Mouse (Mus musculus) stomach, embryonic 15.5 days (tissue): ENCODE measurements around the gene Atf7ip. TPM values are rescaled to one million over a fixed set of nuclear protein-coding genes. Genes with fewer than 3 reads are reported as not detected.

Experiments
- ATAC-seq: fragments of 200-750 bp; cut with Nextera tagmentation; 2 replicates; pipeline ENCODE4 v1.8.0; 2017; ENCODE audit warnings: low read depth, moderate number of reproducible peaks, moderate TSS enrichment; ENCODE audit not compliant: insufficient read depth, low FRiP score
- H3K27ac ChIP-seq: fragments of 300-500 bp; sonication (generic); 2 replicates; pipeline ENCODE4 v1.5.1; 2015; ENCODE audit warnings: mild to moderate bottlenecking, inconsistent platforms
- H3K27me3 ChIP-seq: fragments of 300-500 bp; sonication (generic); replicated peaks from 2 replicates; pipeline ENCODE4 v1.6.1; 2015; ENCODE audit warnings: inconsistent platforms
- H3K36me3 ChIP-seq: fragments of 300-500 bp; sonication (generic); 2 replicates; pipeline ENCODE4 v1.6.1; 2015; ENCODE audit warnings: inconsistent platforms
- H3K4me1 ChIP-seq: fragments of 300-500 bp; sonication (generic); 2 replicates; pipeline ENCODE4 v1.6.1; 2015; ENCODE audit warnings: inconsistent platforms
- H3K4me2 ChIP-seq: fragments of 300-500 bp; sonication (generic); 2 replicates; pipeline ENCODE4 v1.6.1; 2015; ENCODE audit warnings: mild to moderate bottlenecking, inconsistent platforms
- H3K4me3 ChIP-seq: fragments of 300-500 bp; sonication (generic); replicated peaks from 2 replicates; pipeline ENCODE4 v1.5.1; 2015; ENCODE audit warnings: inconsistent platforms
- H3K9ac ChIP-seq: fragments of 300-500 bp; sonication (generic); 2 replicates; pipeline ENCODE4 v1.6.1; 2015; ENCODE audit warnings: inconsistent platforms
- H3K9me3 ChIP-seq: fragments of 300-500 bp; sonication (generic); 2 replicates; pipeline ENCODE4 v1.6.1; 2016; ENCODE audit warnings: inconsistent platforms
- WGBS: fragments of 180-500 bp; shearing (Covaris S2); methylation state at CpG from one replicate; pipeline ENCODE4 v1.1.7; 2015; 5-methylcytosine and 5-hydroxymethylcytosine counted together
- polyA plus RNA-seq: library from polyadenylated mRNA; unstranded; fragments of >200 nt; fragmentation: Nextera tagmentation; extraction: Ambion mirVana; gene quantifications from 2 replicates; pipeline ENCODE4 v1.2.1, GENCODE M21; 2015

The Atf7ip gene
- polyA plus RNA-seq, 1 experiment from 2014 or later: 38.1 TPM

DNA sequence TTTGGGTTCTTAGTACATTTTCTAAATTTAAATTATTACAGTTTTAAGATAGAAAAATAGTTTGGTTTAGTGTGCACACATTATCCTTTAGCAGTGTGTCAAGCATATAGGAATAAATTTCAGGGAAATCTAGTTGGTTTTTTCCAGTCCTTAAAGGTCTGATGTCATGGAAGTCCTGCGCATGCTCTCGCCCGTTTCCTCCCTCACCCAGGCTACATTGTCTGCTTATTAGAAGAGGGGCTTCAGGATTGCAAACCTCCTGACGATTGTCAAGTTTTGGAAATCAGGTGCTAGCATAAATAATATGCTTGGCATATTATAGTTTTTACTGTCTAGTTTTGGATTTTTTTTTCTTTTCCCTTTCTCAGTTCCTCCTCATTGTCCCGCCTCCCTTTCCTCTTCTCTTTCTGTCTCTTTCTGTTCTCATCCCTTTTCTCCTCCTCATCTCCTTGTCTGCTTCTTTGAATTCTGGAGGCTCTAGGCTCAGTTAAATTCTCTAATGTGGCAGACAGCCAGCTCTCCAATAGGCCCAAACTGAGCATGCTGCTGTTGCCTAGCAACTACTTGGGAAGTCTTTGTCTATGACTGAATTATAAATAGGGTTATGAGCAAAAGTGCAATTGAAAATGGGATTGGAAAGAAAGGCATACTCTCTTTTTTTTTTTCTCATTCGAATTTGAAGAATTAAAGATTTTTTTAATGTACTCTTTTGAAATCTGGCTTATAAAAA, 42.2 kb downstream of the Atf7ip start:
- Histone ChIP-seq H3K4me3 (no peak overlapping the region), H3K4me2 (no peak overlapping the region), H3K27ac (peak overlapping the region; percentile 44; the same call in 1 of the 2 replicates), H3K27me3 (no peaks in the 10 kb centered on the region), H3K9ac (no peak overlapping the region), H3K36me3 (no peaks in the 10 kb centered on the region), H3K9me3 (no peaks in the 10 kb centered on the region), H3K4me1 (peaks cover 2% of the 10 kb centered on the region; the same call in 1 of the 2 replicates)
- ATAC-seq: 0 out of 2 replicates have a peak, but pooled peaks have one; percentile 43
- 70% methylated on average over 6 of the region's 6 CpGs for WGBS

DNA sequence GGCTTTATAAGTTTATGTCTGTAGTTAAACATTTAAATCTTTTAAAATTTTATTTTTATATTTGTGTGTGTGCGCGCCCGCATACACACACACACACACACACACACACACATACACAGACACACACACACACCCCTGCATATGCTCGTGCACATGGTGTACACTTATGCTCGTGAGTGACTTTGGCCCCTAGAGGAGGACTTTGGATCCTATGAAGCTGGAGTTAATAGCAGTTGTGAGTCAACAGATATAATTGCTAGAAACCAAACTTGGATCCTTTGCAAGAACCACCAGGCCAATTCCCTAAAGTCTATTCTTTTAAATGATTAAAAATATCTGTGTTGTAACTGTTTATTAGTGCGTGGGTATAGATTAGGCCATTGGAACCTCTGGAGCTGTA, 42.8 kb downstream of the Atf7ip start:
- WGBS: 77% methylated on average over 6 of the region's 6 CpGs
- Histone ChIP-seq H3K27ac (peak overlapping the region; percentile 67), H3K27me3 (no peaks in the 10 kb centered on the region), H3K9ac (no peak overlapping the region), H3K9me3 (no peaks in the 10 kb centered on the region), H3K36me3 (no peaks in the 10 kb centered on the region), H3K4me3 (no peak overlapping the region), H3K4me1 (no peaks in the 10 kb centered on the region; the same call in 1 of the 2 replicates), H3K4me2 (no peak overlapping the region)
- no peak for ATAC-seq

DNA sequence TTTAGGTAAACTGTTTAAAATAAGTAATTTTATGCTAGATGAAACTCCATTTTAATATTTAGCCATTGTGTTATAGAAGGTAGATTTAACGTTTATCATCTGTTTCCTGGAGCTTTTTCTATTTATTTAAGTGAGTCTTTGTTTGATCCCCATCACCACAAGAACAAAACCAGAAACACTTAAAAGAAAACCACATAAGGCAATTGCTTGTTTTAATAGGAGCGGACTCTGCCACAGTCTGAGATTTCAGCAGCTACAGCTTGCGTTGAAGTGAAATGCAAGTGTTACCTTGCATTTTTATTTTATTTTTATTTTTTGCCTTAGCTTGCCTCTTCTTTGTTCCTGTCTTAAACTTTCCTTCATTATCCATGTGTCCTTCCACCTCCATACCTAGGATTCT, 43.6 kb downstream of the Atf7ip start:
- no peak overlapping the region for H3K4me2 ChIP-seq
- H3K27ac ChIP-seq: no peak overlapping the region
- no peaks in the 10 kb centered on the region; the same call in 1 of the 2 replicates for H3K4me1 ChIP-seq
- H3K36me3 ChIP-seq: no peaks in the 10 kb centered on the region
- H3K27me3 ChIP-seq: no peaks in the 10 kb centered on the region
- H3K4me3 ChIP-seq: no peak overlapping the region
- WGBS: 49% methylated on average over 3 of the region's 3 CpGs
- no peak for ATAC-seq
- H3K9ac ChIP-seq: no peak overlapping the region
- H3K9me3 ChIP-seq: no peaks in the 10 kb centered on the region

DNA sequence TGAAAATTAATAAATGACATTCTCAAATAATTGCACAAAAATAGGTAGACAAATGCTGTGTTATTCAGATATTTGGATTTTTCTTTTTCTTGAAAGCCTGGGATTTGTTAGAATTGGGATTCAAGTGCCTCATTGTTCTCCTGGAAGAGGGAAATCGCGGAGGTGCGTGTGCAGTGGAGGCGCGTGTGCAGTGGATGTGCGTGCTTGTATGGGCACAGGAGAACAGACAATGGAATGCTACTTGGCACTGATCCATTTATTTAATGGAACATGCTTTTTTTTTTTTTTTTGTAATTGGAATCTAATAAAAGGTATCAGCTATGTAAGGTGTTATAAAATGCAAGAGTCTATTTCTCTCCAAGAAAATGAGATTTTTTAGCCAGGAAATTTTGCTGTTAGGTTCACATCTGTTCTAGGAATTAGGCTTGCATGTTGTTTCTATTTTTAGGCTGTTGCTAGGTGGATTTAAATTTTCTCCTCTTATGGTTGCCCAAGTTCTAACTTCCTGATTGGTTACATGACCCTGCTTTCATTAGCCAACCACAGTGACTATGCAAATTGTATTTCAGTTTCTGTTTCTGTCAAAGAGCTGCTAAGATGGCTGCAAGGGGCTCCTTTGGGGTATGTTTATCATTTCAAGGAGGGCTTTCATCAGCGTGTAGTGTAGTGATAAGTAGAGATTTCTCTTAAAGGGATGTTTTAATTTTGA, 44.8 kb downstream of the Atf7ip start:
- Histone ChIP-seq H3K9me3 (no peaks in the 10 kb centered on the region), H3K27ac (peak overlapping the region; percentile 57; the same call in 1 of the 2 replicates), H3K27me3 (no peaks in the 10 kb centered on the region), H3K9ac (no peak overlapping the region), H3K4me1 (no peaks in the 10 kb centered on the region; the same call in 1 of the 2 replicates), H3K4me3 (no peak overlapping the region), H3K36me3 (no peaks in the 10 kb centered on the region), H3K4me2 (no peak overlapping the region)
- WGBS: 63% methylated on average over 7 of the region's 7 CpGs
- no peak for ATAC-seq

DNA sequence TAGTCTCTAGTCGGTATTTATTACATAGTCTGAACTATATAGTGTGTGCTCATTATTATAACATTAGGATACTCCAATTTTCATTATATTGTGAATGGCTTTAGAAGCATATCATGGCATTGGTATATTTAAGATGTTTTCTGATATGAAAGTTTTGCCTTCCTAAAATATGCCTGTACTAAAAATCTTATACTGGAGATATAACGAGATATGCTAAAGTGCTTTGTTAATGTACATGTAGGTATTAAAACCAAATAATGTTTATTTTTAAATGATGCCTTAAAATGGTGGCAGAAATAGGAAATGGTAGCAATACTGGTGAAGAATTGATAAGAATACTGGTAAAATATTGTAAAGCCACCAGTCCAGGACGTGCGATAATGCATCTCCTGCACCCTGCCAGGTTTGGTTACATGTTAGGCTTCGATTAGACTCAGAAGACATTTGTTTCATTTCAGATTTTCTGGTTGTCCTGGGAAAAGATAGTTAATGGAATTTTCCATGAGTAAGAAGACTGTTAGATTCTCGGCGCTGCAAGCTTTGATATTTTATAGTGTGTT, 45.7 kb downstream of the Atf7ip start:
- no peaks in the 10 kb centered on the region for H3K27me3 ChIP-seq
- H3K9me3 ChIP-seq: no peaks in the 10 kb centered on the region
- no peak overlapping the region for H3K9ac ChIP-seq
- H3K27ac ChIP-seq: no peak overlapping the region
- no peak for ATAC-seq
- no peak overlapping the region for H3K4me3 ChIP-seq
- no peaks in the 10 kb centered on the region; the same call in 1 of the 2 replicates for H3K4me1 ChIP-seq
- H3K4me2 ChIP-seq: no peak overlapping the region
- no peaks in the 10 kb centered on the region for H3K36me3 ChIP-seq
- 84% methylated on average over 7 of the region's 7 CpGs for WGBS

DNA sequence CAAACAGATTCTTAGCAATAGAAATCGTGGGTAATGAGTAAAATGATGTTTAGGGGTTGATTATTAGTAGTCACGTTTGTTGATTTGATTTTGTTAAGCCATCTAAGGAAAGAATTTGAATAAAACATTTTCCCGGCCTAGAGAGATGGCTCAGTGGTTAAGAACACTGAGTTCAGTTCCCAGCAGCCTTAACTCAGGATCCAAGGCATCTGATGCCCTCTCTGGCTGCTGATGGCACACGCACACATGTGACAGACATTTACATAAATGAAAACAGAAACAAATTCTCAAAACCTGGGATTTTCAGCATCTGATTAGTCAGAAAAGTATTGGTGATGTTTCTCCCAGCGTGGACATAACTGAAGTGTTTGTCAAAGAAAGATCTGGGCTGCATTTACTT, 47.2 kb downstream of the Atf7ip start:
- Histone ChIP-seq H3K36me3 (no peaks in the 10 kb centered on the region), H3K4me1 (no peaks in the 10 kb centered on the region; the same call in 1 of the 2 replicates), H3K27ac (peak overlapping the region; percentile 59; the same call in 1 of the 2 replicates), H3K9ac (no peak overlapping the region), H3K9me3 (no peaks in the 10 kb centered on the region), H3K27me3 (no peaks in the 10 kb centered on the region), H3K4me3 (no peak overlapping the region), H3K4me2 (no peak overlapping the region)
- ATAC-seq: no peak
- 79% methylated on average over 5 of the region's 5 CpGs for WGBS

DNA sequence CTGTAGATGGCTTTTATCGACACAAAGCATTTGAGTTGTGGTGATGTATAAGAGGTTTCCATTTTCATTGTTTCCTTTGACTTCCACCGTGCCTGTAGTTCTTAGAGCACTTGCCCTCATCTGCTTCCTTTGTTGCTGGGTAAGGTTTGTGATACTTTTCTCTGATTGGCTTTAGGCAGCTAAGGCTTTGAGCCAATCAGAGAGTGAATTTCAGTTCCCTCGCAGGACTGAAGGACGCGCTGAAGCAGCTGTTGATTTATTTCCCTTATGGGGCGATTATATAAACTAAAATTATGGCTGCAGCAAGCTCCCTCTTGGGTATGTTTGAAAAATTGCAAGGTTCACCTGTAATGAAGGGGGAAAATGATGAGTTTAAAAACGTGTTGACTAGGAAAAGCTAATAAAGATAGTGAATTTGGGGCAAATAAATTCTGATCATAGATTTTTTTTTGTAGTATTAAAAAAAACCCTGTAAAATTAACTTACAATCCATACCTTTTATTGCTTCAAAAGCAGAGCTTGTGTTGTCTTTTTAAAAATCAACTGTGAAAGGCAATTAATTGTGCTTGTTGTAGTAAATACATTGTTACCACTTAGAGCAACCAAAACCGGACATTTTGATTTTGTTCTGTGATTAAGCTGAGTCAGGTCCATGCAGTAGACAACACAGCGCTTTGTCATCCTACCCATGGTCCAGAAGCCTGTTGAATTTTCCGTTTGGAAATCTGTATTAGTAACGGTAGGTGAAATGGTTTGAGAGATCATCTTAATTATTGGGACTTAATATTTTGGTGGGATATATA, 48.0 kb downstream of the Atf7ip start:
- Histone ChIP-seq H3K4me3 (no peak overlapping the region), H3K4me2 (0 out of 2 replicates have a peak overlapping the region, but pooled peaks have one; percentile 5), H3K27ac (peak overlapping the region; percentile 51; the same call in 1 of the 2 replicates), H3K36me3 (no peaks in the 10 kb centered on the region), H3K9ac (no peak overlapping the region), H3K9me3 (no peaks in the 10 kb centered on the region), H3K4me1 (no peaks in the 10 kb centered on the region; the same call in 1 of the 2 replicates), H3K27me3 (no peaks in the 10 kb centered on the region)
- 32% methylated on average over 11 of the region's 11 CpGs for WGBS
- peak; percentile 82; the same call in 1 of the 2 replicates for ATAC-seq

DNA sequence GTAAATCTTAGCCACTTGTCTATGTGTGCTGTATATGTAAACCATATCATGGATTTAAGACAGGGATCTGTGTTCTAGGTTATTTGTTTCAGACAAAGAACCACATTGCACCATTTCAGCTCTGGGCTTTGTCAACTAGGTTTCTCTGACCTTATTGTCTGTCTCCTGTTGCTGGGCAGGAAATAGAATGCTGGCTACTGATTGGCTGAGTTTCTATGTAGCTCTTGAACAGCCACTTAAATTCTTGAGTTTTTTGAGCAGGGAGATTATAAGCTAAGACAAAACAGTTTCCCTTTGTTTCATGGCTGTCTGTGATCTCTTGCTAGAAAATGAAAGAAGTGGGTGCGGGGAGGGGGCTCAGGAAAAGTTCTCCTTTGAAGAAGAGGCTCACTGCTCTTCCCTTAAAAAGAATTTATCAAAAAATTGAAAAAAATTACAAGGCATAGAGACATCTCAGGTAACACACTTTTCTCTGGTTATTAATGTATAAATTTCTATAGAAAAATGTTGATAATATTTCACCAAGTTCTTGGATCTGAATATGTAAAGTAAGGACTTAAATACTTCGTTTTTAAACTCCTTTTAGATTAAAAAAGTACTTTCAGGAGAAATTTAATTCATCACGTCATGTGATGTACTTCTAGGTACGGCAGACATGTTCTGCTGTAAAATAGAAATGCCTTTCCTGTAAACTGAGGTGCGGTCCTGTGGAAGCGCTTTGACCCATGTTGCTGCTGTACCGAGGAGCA, 49.0 kb downstream of the Atf7ip start:
- H3K9me3 ChIP-seq: no peaks in the 10 kb centered on the region
- H3K4me1 ChIP-seq: no peaks in the 10 kb centered on the region; the same call in 1 of the 2 replicates
- H3K4me2 ChIP-seq: no peak overlapping the region
- H3K9ac ChIP-seq: no peak overlapping the region
- ATAC-seq: no peak
- peaks cover 4% of the 10 kb centered on the region for H3K36me3 ChIP-seq
- 81% methylated on average over 7 of the region's 7 CpGs for WGBS
- no peak overlapping the region for H3K4me3 ChIP-seq
- peak overlapping the region; percentile 48; the same call in 1 of the 2 replicates for H3K27ac ChIP-seq
- H3K27me3 ChIP-seq: no peaks in the 10 kb centered on the region

DNA sequence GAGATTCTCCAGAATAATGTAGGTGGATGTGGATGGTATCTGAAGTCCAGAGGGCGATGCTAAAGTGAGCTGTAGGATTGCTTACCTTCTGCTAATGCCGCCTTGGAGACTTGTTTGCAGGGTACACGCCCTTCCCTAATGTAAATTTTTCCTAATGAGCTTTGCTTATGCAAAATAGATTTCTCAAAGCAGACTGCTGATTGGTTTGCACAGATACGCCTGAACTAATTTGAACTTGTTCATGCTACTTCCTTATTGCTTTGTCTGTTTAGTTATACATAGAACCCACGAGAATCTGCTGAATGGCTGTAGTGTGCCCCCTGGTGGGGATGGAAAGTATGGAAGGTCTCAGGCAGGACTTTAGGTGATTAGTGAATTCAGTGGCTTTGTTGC, 49.6 kb downstream of the Atf7ip start:
- H3K4me2 ChIP-seq: no peak overlapping the region
- WGBS: 71% methylated on average over 5 of the region's 5 CpGs
- no peak overlapping the region for H3K4me3 ChIP-seq
- no peaks in the 10 kb centered on the region for H3K9me3 ChIP-seq
- H3K36me3 ChIP-seq: peaks cover 10% of the 10 kb centered on the region
- H3K4me1 ChIP-seq: no peaks in the 10 kb centered on the region; the same call in 1 of the 2 replicates
- peak overlapping the region; percentile 35; the same call in 1 of the 2 replicates for H3K27ac ChIP-seq
- H3K9ac ChIP-seq: no peak overlapping the region
- ATAC-seq: no peak
- H3K27me3 ChIP-seq: no peaks in the 10 kb centered on the region

DNA sequence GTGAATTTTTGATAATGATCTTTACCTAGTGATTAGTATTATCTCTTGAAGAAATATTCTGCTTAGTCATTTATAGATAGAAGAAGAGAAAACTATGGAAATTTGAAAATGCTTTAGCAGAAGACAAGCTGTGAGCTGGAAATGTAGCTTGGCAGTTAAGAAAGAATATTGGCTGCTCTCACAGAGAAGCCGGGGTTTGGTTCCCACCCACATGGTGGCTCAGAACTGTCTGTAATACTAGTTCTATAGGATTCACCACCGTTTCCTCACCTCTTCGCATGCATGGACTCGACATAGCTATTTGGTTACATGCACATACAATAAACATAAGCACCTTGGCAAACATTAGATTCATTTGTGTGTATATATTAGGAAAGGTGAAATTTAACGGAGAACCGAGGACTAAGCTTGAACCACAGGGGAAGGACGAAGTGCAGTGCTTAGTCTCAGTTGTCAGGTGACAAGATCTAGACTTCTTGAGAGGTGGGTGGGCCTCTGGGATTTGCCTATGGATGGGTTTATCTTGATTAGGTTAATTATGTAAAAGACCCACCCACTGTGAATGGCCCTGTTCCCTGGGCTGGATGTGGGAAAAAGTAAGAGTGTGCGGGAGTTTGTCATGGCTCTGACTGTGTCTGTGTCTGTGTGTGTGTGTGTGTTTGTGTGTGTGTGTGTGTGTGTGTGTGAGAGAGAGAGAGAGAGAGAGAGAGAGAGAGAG, 52.5 kb downstream of the Atf7ip start:
- H3K4me1 ChIP-seq: no peaks in the 10 kb centered on the region; the same call in 1 of the 2 replicates
- 79% methylated on average over 8 of the region's 8 CpGs for WGBS
- no peaks in the 10 kb centered on the region for H3K9me3 ChIP-seq
- no peak overlapping the region for H3K4me2 ChIP-seq
- H3K4me3 ChIP-seq: no peak overlapping the region
- peaks cover 32% of the 10 kb centered on the region for H3K36me3 ChIP-seq
- ATAC-seq: no peak
- no peaks in the 10 kb centered on the region for H3K27me3 ChIP-seq
- no peak overlapping the region for H3K9ac ChIP-seq
- no peak overlapping the region for H3K27ac ChIP-seq
